Mouse (Mus musculus): Measurements from ENCODE around the gene Dazap2. TPM values are rescaled to one million over a fixed set of nuclear protein-coding genes. Genes with fewer than 3 reads are reported as not detected.

Dazap2 gene
- polyA plus RNA-seq, 1 experiment from 2014 or later: 232 TPM

DNA sequence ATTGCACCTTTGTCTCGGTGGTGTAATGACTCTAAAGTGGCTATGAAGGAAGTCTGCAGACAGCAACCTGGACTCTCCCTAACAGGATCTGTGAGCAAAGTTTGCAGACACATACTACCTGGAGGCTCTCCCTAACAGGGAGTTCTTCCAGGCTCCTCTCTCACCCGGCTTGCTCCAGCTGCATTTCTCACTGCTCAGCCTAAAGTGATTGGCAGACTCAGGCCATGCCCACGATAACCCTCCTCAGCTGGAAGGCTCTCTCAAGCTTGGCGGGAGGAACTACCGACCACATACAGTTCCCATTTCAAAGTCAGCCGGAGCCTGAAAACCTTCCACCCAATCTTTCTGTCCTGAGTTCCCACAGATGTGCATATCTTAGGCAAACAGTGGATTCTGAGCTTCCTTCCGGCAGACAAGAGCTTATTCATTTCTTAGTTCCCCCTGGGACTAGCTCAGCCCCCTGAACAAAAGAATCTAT, 51.1 kb downstream of the Dazap2 start:
- H3K9ac ChIP-seq (replicated peaks; ENCODE audit: low read depth, low read length): no peak overlapping the region

DNA sequence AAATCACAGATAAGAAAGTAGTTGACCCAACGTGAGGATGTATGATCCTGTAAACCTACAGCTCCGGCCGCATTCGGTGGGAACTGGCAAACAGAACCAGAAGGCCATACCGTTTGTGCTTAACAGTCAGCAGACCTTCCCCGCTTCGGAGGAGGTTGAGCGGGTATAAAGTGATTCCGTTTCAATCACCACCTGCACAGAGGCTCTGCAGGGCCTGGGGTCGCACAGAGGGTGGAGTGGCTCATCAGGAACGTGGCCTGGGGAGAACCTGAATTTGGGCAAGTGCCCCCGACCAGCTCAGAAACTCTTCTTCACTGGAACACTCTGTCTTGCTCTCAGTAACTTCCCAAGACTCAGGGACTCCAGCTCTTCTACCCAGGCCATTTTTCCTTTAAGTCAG, 51.7 kb downstream of the Dazap2 start:
- Histone ChIP-seq H3K27ac (ENCODE audit: low read length) (peak overlapping the region; percentile 7; the same call in 1 of the 2 replicates), H3K36me3 (ENCODE audit: control insufficient read depth, insufficient read depth, low read length) (no peaks in the 10 kb centered on the region), H3K9me3 (ENCODE audit: control insufficient read depth, low read depth, low read length) (no peaks in the 10 kb centered on the region), H3K27me3 (ENCODE audit: control insufficient read depth, insufficient read depth, low read length) (no peaks in the 10 kb centered on the region), H3K9ac (replicated peaks; ENCODE audit: low read depth, low read length) (no peak overlapping the region), H3K4me1 (ENCODE audit: control insufficient read depth, insufficient read depth, low read length) (peaks cover 19% of the 10 kb centered on the region; the same call in 1 of the 2 replicates), H3K4me2 (replicated peaks; ENCODE audit: low read depth, low read length) (no peak overlapping the region), H3K4me3 (ENCODE audit: low read depth, low read length) (no peak overlapping the region)
- no peak for ATAC-seq (ENCODE audit: insufficient number of reproducible peaks, insufficient read depth, low FRiP score, low read depth)
- 16% methylated on average over 12 of the region's 12 CpGs for WGBS

More for the DNA sequence above, 51.1 kb downstream of the Dazap2 start:
- no peaks in the 10 kb centered on the region for H3K27me3 ChIP-seq (ENCODE audit: control insufficient read depth, insufficient read depth, low read length)
- peaks cover 19% of the 10 kb centered on the region; the same call in 1 of the 2 replicates for H3K4me1 ChIP-seq (ENCODE audit: control insufficient read depth, insufficient read depth, low read length)
- 6% methylated on average over 7 of the region's 7 CpGs for WGBS
- ATAC-seq (ENCODE audit: insufficient number of reproducible peaks, insufficient read depth, low FRiP score, low read depth): no peak
- H3K9me3 ChIP-seq (ENCODE audit: control insufficient read depth, low read depth, low read length): no peaks in the 10 kb centered on the region
- no peak overlapping the region for H3K4me2 ChIP-seq (replicated peaks; ENCODE audit: low read depth, low read length)
- no peaks in the 10 kb centered on the region for H3K36me3 ChIP-seq (ENCODE audit: control insufficient read depth, insufficient read depth, low read length)
- no peak overlapping the region for H3K4me3 ChIP-seq (ENCODE audit: low read depth, low read length)
- H3K27ac ChIP-seq (ENCODE audit: low read length): no peak overlapping the region; the same call in 1 of the 2 replicates

DNA sequence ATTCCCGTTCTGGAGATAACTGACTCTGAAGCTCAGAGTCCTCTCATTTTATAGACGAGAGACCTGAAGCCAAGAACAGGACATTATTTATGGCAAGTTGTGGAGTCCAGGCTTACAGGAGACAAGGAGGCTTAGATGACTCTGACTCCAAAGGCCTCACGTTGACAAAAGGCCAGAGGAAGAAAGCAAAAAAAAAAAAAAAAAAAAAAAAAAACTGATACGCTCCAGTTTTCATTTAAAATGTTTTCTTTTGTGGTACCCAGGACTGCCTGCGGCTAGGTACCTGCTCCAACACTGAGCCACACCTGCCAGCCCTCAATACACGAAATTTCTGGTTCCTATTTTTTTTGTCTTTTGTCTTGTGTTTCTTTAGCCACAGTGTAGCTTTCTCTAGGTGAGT, 52.3 kb downstream of the Dazap2 start:
- H3K4me2 ChIP-seq (replicated peaks; ENCODE audit: low read depth, low read length): no peak overlapping the region
- H3K27ac ChIP-seq (ENCODE audit: low read length): peak overlapping the region; percentile 7; the same call in 1 of the 2 replicates
- no peak overlapping the region for H3K4me3 ChIP-seq (ENCODE audit: low read depth, low read length)
- ATAC-seq (ENCODE audit: insufficient number of reproducible peaks, insufficient read depth, low FRiP score, low read depth): no peak
- 51% methylated on average over 6 of the region's 6 CpGs for WGBS
- no peaks in the 10 kb centered on the region for H3K9me3 ChIP-seq (ENCODE audit: control insufficient read depth, low read depth, low read length)
- H3K36me3 ChIP-seq (ENCODE audit: control insufficient read depth, insufficient read depth, low read length): no peaks in the 10 kb centered on the region
- H3K9ac ChIP-seq (replicated peaks; ENCODE audit: low read depth, low read length): no peak overlapping the region
- no peaks in the 10 kb centered on the region for H3K27me3 ChIP-seq (ENCODE audit: control insufficient read depth, insufficient read depth, low read length)
- H3K4me1 ChIP-seq (ENCODE audit: control insufficient read depth, insufficient read depth, low read length): peaks cover 19% of the 10 kb centered on the region; the same call in 1 of the 2 replicates

DNA sequence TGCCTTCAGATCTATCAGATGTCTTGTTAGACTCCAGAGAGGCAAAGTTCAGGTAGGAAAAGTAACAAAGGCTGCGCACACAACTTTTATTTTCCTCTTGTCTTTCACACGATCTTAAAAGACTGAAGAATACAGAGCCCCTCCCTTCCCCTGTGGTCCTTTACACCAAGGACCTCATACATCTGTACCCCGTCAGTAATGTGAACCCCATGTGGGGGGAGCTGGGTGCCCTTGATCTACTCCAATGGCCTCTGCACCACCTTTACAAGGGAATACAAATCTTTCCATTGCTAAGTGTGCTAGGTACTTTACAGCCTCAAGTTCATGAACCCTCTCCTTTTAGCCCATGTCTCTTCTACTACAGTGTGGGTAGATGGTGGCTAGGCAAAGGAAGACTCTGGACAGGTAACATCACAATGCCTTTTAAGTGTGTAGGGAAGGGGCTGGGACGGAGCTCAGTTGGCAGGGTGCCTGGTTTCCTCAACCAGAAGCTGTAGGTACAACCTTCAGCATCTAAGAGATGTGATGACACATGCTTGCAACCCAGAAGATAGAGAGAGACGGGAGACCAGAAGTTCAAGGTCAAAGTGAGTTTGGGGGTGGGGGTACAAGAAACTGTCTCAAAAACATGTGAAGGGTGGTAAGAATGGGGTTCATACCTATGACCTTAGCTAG, 52.9 kb downstream of the Dazap2 start:
- no peaks in the 10 kb centered on the region for H3K36me3 ChIP-seq (ENCODE audit: control insufficient read depth, insufficient read depth, low read length)
- H3K4me1 ChIP-seq (ENCODE audit: control insufficient read depth, insufficient read depth, low read length): peaks cover 19% of the 10 kb centered on the region; the same call in 1 of the 2 replicates
- H3K4me3 ChIP-seq (ENCODE audit: low read depth, low read length): no peak overlapping the region
- no peak overlapping the region for H3K9ac ChIP-seq (replicated peaks; ENCODE audit: low read depth, low read length)
- H3K9me3 ChIP-seq (ENCODE audit: control insufficient read depth, low read depth, low read length): no peaks in the 10 kb centered on the region
- H3K27ac ChIP-seq (ENCODE audit: low read length): no peak overlapping the region
- ATAC-seq (ENCODE audit: insufficient number of reproducible peaks, insufficient read depth, low FRiP score, low read depth): no peak
- H3K4me2 ChIP-seq (replicated peaks; ENCODE audit: low read depth, low read length): no peak overlapping the region
- no peaks in the 10 kb centered on the region for H3K27me3 ChIP-seq (ENCODE audit: control insufficient read depth, insufficient read depth, low read length)
- 77% methylated on average over 5 of the region's 5 CpGs for WGBS

DNA sequence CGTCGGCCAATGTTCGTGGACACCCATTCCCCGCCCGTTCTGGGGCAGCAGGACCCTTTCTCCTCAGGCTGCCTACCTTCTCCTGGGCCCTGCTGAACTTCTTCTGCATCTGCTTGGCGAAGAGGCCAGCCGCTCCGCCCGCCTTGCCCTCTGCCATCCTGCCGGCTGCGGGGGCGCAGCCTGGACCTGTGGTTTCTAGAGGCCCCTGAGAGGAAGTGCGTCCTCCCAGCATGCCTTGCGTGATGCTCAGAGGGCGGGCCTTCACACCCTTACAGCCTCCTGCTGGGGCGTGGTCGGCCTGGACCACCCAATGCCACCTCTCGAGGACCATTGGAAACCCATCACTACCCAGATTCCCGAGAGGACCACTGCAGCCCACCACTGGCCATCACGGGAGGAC, 54.2 kb downstream of the Dazap2 start, which contains the start of gene Bin2:
Bin2 (minus strand) TSS at position 217 of the 400 bp plus-strand sequence.
- 84% methylated on average over 20 of the region's 20 CpGs for WGBS
- no peak for ATAC-seq (ENCODE audit: insufficient number of reproducible peaks, insufficient read depth, low FRiP score, low read depth)
- no peaks in the 10 kb centered on the region for H3K9me3 ChIP-seq (ENCODE audit: control insufficient read depth, low read depth, low read length)
- no peaks in the 10 kb centered on the region for H3K27me3 ChIP-seq (ENCODE audit: control insufficient read depth, insufficient read depth, low read length)
- H3K27ac ChIP-seq (ENCODE audit: low read length): no peak within 1 kb of the TSS
- H3K9ac ChIP-seq (replicated peaks; ENCODE audit: low read depth, low read length): no peak within 1 kb of the TSS
- no peaks in the 10 kb centered on the region for H3K36me3 ChIP-seq (ENCODE audit: control insufficient read depth, insufficient read depth, low read length)
- peaks cover 25% of the 10 kb centered on the region; the same call in 1 of the 2 replicates for H3K4me1 ChIP-seq (ENCODE audit: control insufficient read depth, insufficient read depth, low read length)
- no peak within 1 kb of the TSS for H3K4me3 ChIP-seq (ENCODE audit: low read depth, low read length)
- no peak within 1 kb of the TSS for H3K4me2 ChIP-seq (replicated peaks; ENCODE audit: low read depth, low read length)

DNA sequence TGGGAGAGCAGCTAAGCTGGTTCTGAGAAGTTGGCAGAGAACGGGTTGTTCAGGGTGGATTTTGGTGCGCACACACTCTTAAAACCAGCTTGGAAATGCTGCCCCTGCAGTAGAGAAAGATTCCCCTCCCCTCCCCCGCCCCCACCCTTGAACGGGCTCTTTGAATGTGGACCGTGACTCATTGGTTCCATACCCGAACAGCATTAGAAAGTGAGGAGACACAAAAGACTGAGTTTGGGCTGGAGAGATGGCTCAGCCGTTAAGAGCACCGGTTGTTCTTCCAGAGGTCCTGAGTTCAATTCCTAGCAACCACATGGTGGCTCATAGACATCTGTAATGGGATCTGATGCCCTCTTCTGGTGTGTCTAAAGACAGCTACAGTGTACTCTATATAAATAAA, 54.9 kb downstream of the Dazap2 start:
- Histone ChIP-seq H3K4me2 (replicated peaks; ENCODE audit: low read depth, low read length) (no peak overlapping the region), H3K36me3 (ENCODE audit: control insufficient read depth, insufficient read depth, low read length) (no peaks in the 10 kb centered on the region), H3K9me3 (ENCODE audit: control insufficient read depth, low read depth, low read length) (no peaks in the 10 kb centered on the region), H3K4me1 (ENCODE audit: control insufficient read depth, insufficient read depth, low read length) (peaks cover 25% of the 10 kb centered on the region; the same call in 1 of the 2 replicates), H3K4me3 (ENCODE audit: low read depth, low read length) (no peak overlapping the region), H3K27me3 (ENCODE audit: control insufficient read depth, insufficient read depth, low read length) (no peaks in the 10 kb centered on the region), H3K9ac (replicated peaks; ENCODE audit: low read depth, low read length) (no peak overlapping the region), H3K27ac (ENCODE audit: low read length) (no peak overlapping the region)
- no peak for ATAC-seq (ENCODE audit: insufficient number of reproducible peaks, insufficient read depth, low FRiP score, low read depth)
- 81% methylated on average over 8 of the region's 8 CpGs for WGBS

Small RNA genes lying within 50 kb of the gene (microRNA-seq; reads per million reads assigned to microRNA genes)
- not detected for gene Mir6961

Other genes with a start within 250 kb of the Dazap2 start
- gene Gm5475, start 193.2 kb upstream of the Dazap2 start, polyA plus RNA-seq (2014; fragmentation: Nextera tagmentation; extraction: Ambion mirVana): not detected in 2 replicates
- gene Slc11a2, start 190.3 kb upstream of the Dazap2 start, polyA plus RNA-seq (2014; fragmentation: Nextera tagmentation; extraction: Ambion mirVana): 13.5 and 18.2 TPM in 2 replicates
- 29.8 and 30.4 TPM in 2 replicates for gene Letmd1, start 146.3 kb upstream of the Dazap2 start, polyA plus RNA-seq (2014; fragmentation: Nextera tagmentation; extraction: Ambion mirVana)
- 12.0 and 12.6 TPM in 2 replicates for gene Csrnp2, start 119.9 kb upstream of the Dazap2 start, polyA plus RNA-seq (2014; fragmentation: Nextera tagmentation; extraction: Ambion mirVana)
- 26.5 and 30.1 TPM in 2 replicates for gene Tfcp2, start 63.3 kb upstream of the Dazap2 start, polyA plus RNA-seq (2014; fragmentation: Nextera tagmentation; extraction: Ambion mirVana)
- gene Pou6f1, start 15.4 kb upstream of the Dazap2 start, polyA plus RNA-seq (2014; fragmentation: Nextera tagmentation; extraction: Ambion mirVana): 9.3 and 9.6 TPM in 2 replicates
- gene Smagp, start 21.6 kb downstream of the Dazap2 start, polyA plus RNA-seq (2014; fragmentation: Nextera tagmentation; extraction: Ambion mirVana): 33.3 and 36.8 TPM in 2 replicates
- gene Bin2, start 54.2 kb downstream of the Dazap2 start, polyA plus RNA-seq (2014; fragmentation: Nextera tagmentation; extraction: Ambion mirVana): 3.2 and 6.6 TPM in 2 replicates
- gene Cela1, start 72.6 kb downstream of the Dazap2 start, polyA plus RNA-seq (2014; fragmentation: Nextera tagmentation; extraction: Ambion mirVana): 6.2 and 25.7 TPM in 2 replicates
- gene Galnt6, start 114.0 kb downstream of the Dazap2 start, polyA plus RNA-seq (2014; fragmentation: Nextera tagmentation; extraction: Ambion mirVana): 3.0 and 3.3 TPM in 2 replicates
- 5.6 and 5.7 TPM in 2 replicates for gene Slc4a8, start 146.4 kb downstream of the Dazap2 start, polyA plus RNA-seq (2014; fragmentation: Nextera tagmentation; extraction: Ambion mirVana)